Mouse (Mus musculus): ENCODE measurements around the gene Tenm2. TPM values are rescaled to one million over a fixed set of nuclear protein-coding genes. Genes with fewer than 3 reads are reported as not detected.
A peak's percentile ranks its signal among the peaks of the same experiment; 100 is the strongest.

Gene Tenm2
- polyA plus RNA-seq, 1 experiment, result 0.61 TPM

GRCm38 (mm10) chr11:36632201-36632600, 603.6 kb downstream of the Tenm2 start:
- no peaks in the 10 kb centered on the region for H3K36me3 ChIP-seq (ENCODE audit: control insufficient read depth, insufficient read depth, low read length)
- no peak overlapping the region for H3K4me3 ChIP-seq (ENCODE audit: insufficient read depth, low read depth, low read length)
- no peaks in the 10 kb centered on the region for H3K27me3 ChIP-seq (replicated peaks; ENCODE audit: control insufficient read depth, insufficient read depth, low read length)
- DNase-seq, result peak; percentile 31
- no peak overlapping the region for H3K27ac ChIP-seq (ENCODE audit: insufficient read depth, low read depth, low read length)
- TF ChIP-seq CTCF (conservative IDR thresholded peaks at IDR 0.05; ENCODE audit: insufficient read depth, insufficient read length, low read depth, low read length), result no peak
- no peak for TF ChIP-seq POLR2A (IDR thresholded peaks at IDR 0.05; ENCODE audit: low read depth, low read length)
- H3K4me1 ChIP-seq (ENCODE audit: control insufficient read depth, insufficient read depth, low read length), result no peaks in the 10 kb centered on the region

GRCm38 (mm10) chr11:36613807-36614206, 622.0 kb downstream of the Tenm2 start:
- no peak for TF ChIP-seq POLR2A (IDR thresholded peaks at IDR 0.05; ENCODE audit: low read depth, low read length)
- TF ChIP-seq CTCF (conservative IDR thresholded peaks at IDR 0.05; ENCODE audit: insufficient read depth, insufficient read length, low read depth, low read length), result no peak

GRCm38 (mm10) chr11:36604815-36605382, 630.9 kb downstream of the Tenm2 start:
- no peak overlapping the region for H3K27ac ChIP-seq (ENCODE audit: insufficient read depth, low read depth, low read length)
- no peak for TF ChIP-seq CTCF (conservative IDR thresholded peaks at IDR 0.05; ENCODE audit: insufficient read depth, insufficient read length, low read depth, low read length)
- no peak for TF ChIP-seq POLR2A (IDR thresholded peaks at IDR 0.05; ENCODE audit: low read depth, low read length)
- H3K4me1 ChIP-seq (ENCODE audit: control insufficient read depth, insufficient read depth, low read length), result no peaks in the 10 kb centered on the region
- no peaks in the 10 kb centered on the region for H3K36me3 ChIP-seq (ENCODE audit: control insufficient read depth, insufficient read depth, low read length)
- no peaks in the 10 kb centered on the region for H3K27me3 ChIP-seq (replicated peaks; ENCODE audit: control insufficient read depth, insufficient read depth, low read length)
- DNase-seq, result no peak
- WGBS, result 40% methylated on average over 8 of the region's 8 CpGs
- no peak overlapping the region for H3K4me3 ChIP-seq (ENCODE audit: insufficient read depth, low read depth, low read length)

More at GRCm38 (mm10) chr11:36613807-36614206, 622.0 kb downstream of the Tenm2 start:
- no peak overlapping the region for H3K4me3 ChIP-seq (ENCODE audit: insufficient read depth, low read depth, low read length)
- H3K27ac ChIP-seq (ENCODE audit: insufficient read depth, low read depth, low read length), result no peak overlapping the region
- H3K27me3 ChIP-seq (replicated peaks; ENCODE audit: control insufficient read depth, insufficient read depth, low read length), result no peaks in the 10 kb centered on the region
- no peak for DNase-seq
- WGBS, result 88% methylated on average over 6 of the region's 6 CpGs
- H3K36me3 ChIP-seq (ENCODE audit: control insufficient read depth, insufficient read depth, low read length), result no peaks in the 10 kb centered on the region
- no peaks in the 10 kb centered on the region for H3K4me1 ChIP-seq (ENCODE audit: control insufficient read depth, insufficient read depth, low read length)

GRCm38 (mm10) chr11:36604272-36604671, 631.5 kb downstream of the Tenm2 start:
- Histone ChIP-seq H3K36me3 (ENCODE audit: control insufficient read depth, insufficient read depth, low read length) (no peaks in the 10 kb centered on the region), H3K4me3 (ENCODE audit: insufficient read depth, low read depth, low read length) (no peak overlapping the region), H3K27ac (ENCODE audit: insufficient read depth, low read depth, low read length) (no peak overlapping the region), H3K4me1 (ENCODE audit: control insufficient read depth, insufficient read depth, low read length) (no peaks in the 10 kb centered on the region), H3K27me3 (replicated peaks; ENCODE audit: control insufficient read depth, insufficient read depth, low read length) (no peaks in the 10 kb centered on the region)
- DNase-seq, result no peak
- 24% methylated on average over 3 of the region's 3 CpGs for whole genome bisulfite sequencing
- TF ChIP-seq CTCF (conservative IDR thresholded peaks at IDR 0.05; ENCODE audit: insufficient read depth, insufficient read length, low read depth, low read length) (no peak), POLR2A (IDR thresholded peaks at IDR 0.05; ENCODE audit: low read depth, low read length) (no peak)

GRCm38 (mm10) chr11:36592471-36592870, 643.3 kb downstream of the Tenm2 start:
- Histone ChIP-seq H3K4me3 (ENCODE audit: insufficient read depth, low read depth, low read length) (no peak overlapping the region), H3K27me3 (replicated peaks; ENCODE audit: control insufficient read depth, insufficient read depth, low read length) (no peaks in the 10 kb centered on the region), H3K4me1 (ENCODE audit: control insufficient read depth, insufficient read depth, low read length) (no peaks in the 10 kb centered on the region), H3K27ac (ENCODE audit: insufficient read depth, low read depth, low read length) (no peak overlapping the region), H3K36me3 (ENCODE audit: control insufficient read depth, insufficient read depth, low read length) (no peaks in the 10 kb centered on the region)
- TF ChIP-seq CTCF (conservative IDR thresholded peaks at IDR 0.05; ENCODE audit: insufficient read depth, insufficient read length, low read depth, low read length) (no peak), POLR2A (IDR thresholded peaks at IDR 0.05; ENCODE audit: low read depth, low read length) (no peak)
- WGBS, result 54% methylated on average over 1 of the region's 1 CpGs
- DNase-seq, result no peak

- TF ChIP-seq CTCF (conservative IDR thresholded peaks at IDR 0.05; ENCODE audit: insufficient read depth, insufficient read length, low read depth, low read length), result no peak
- TF ChIP-seq POLR2A (IDR thresholded peaks at IDR 0.05; ENCODE audit: low read depth, low read length), result no peak
- Histone ChIP-seq H3K27me3 (replicated peaks; ENCODE audit: control insufficient read depth, insufficient read depth, low read length) (no peaks in the 10 kb centered on the region), H3K4me1 (ENCODE audit: control insufficient read depth, insufficient read depth, low read length) (no peaks in the 10 kb centered on the region), H3K36me3 (ENCODE audit: control insufficient read depth, insufficient read depth, low read length) (no peaks in the 10 kb centered on the region), H3K27ac (ENCODE audit: insufficient read depth, low read depth, low read length) (no peak overlapping the region), H3K4me3 (ENCODE audit: insufficient read depth, low read depth, low read length) (no peak overlapping the region)
- DNase-seq, result no peak
- WGBS, result 61% methylated on average over 2 of the region's 2 CpGs
These were observed 669.6 kb downstream of the Tenm2 start for GRCm38 (mm10) chr11:36566146-36566545.

GRCm38 (mm10) chr11:36562851-36563250, 672.9 kb downstream of the Tenm2 start:
- Histone ChIP-seq H3K4me3 (ENCODE audit: insufficient read depth, low read depth, low read length) (no peak overlapping the region), H3K27me3 (replicated peaks; ENCODE audit: control insufficient read depth, insufficient read depth, low read length) (no peaks in the 10 kb centered on the region), H3K4me1 (ENCODE audit: control insufficient read depth, insufficient read depth, low read length) (no peaks in the 10 kb centered on the region), H3K27ac (ENCODE audit: insufficient read depth, low read depth, low read length) (no peak overlapping the region), H3K36me3 (ENCODE audit: control insufficient read depth, insufficient read depth, low read length) (no peaks in the 10 kb centered on the region)
- no peak for TF ChIP-seq POLR2A (IDR thresholded peaks at IDR 0.05; ENCODE audit: low read depth, low read length)
- no peak for TF ChIP-seq CTCF (conservative IDR thresholded peaks at IDR 0.05; ENCODE audit: insufficient read depth, insufficient read length, low read depth, low read length)
- 76% methylated on average over 3 of the region's 3 CpGs for WGBS
- no peak for DNase-seq

Data from kidney, adult 2 months (tissue).